Mouse (Mus musculus) adipose tissue, adult 10 weeks (tissue): ENCODE results near the gene Bpifc. TPM values are rescaled to one million over a fixed set of nuclear protein-coding genes. Genes with fewer than 3 reads are reported as not detected.

Experiments
- polyA plus RNA-seq: library from polyadenylated mRNA; stranded (reverse); fragments of 350-450 nt; fragmentation: Illumina TruSeq; extraction: RNeasy Lipid Tissue Mini Kit (QIAGEN cat#74804); gene quantifications from one replicate; pipeline ENCODE4 v1.2.3, GENCODE M21; 2014; ENCODE audit warnings: low read depth, low replicate concordance

The Bpifc gene
- 2.3 TPM for polyA plus RNA-seq

DNA sequence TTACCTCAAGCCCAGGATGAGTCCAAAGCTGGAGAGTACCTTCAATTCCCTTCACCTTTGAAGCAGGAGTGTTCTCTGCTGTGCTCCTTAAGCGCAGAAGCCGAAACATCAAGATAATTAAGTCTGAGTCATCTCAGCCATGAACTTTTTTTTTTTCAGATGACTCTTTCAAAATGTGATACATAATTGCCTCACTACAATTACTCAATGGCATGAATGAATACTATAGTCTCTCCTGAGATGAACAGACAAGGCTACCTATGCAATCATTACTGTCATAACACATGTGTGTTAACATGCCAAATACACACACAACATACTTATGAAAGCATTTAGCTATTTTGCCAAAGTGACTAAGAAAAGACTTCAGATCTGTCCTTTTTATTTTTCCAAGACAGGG lies at the start of gene Bpifc:
Bpifc (minus strand) TSS at position 115 of the 400 bp plus-strand sequence.

DNA sequence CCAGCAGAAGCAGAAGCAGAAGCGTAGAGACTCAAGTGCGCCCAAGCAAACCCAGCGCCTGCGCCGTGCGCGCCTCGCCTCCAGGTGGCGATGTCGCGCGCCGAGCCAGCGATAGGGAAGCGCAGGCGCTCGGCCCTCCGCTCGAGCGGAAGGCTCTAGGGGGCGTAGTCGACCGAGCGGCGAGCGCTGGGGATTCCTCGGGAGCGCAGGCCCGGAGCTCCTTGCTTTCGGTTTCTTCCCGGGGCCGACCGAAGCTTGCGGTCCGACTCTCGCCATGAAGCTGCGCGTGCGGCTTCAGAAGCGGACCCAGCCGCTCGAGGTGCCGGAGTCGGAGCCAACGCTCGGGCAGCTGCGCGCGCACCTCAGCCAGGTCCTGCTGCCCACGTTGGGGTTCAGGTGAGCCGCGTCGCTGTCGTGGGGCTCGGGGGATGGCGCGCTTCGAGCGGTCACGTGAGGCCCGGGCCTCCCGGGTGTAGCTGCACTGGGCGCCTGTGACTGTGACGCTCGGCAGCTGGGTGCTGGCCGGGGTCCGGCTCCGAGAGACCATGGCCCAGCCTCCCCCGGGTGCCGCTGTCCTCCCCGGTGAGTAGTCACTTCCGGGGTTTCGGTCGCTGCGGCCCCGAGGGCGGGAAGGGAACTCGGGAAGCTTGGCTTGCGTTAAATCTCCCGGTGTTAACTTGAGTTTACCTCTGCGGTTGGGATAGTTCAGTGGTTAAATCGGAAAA lies 10.2 kb upstream of the Bpifc start, which contains the start of gene Fbxo7:
Fbxo7 (plus strand) TSS at position 224 of the 725 bp plus-strand sequence.

DNA sequence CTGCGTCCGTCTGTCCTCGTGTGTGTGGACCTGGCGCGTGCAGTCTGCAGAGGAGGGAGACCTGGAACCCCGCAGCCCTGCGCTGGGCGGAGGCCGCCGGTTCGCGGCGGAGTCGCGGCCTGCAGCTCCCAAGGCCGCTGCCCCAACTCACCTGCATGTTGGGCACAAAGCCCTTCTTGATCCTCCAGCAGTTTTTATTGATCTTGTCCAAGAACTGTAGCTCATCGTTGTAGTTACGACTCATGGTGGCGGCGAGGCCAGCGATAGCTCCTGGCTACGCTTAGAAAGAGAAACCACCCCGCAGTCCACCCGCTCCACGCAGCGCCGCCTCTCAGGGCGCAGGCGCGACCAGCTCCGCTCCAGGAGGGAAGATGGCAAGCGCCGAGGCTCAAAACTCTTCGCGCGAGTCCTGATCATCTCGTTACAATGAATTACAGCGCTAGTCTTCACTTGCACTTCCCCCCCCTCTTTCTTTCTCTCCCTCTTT lies 54.2 kb downstream of the Bpifc start, which contains the start of gene Rtcb:
Rtcb (minus strand) TSS at position 360 of the 487 bp plus-strand sequence.

DNA sequence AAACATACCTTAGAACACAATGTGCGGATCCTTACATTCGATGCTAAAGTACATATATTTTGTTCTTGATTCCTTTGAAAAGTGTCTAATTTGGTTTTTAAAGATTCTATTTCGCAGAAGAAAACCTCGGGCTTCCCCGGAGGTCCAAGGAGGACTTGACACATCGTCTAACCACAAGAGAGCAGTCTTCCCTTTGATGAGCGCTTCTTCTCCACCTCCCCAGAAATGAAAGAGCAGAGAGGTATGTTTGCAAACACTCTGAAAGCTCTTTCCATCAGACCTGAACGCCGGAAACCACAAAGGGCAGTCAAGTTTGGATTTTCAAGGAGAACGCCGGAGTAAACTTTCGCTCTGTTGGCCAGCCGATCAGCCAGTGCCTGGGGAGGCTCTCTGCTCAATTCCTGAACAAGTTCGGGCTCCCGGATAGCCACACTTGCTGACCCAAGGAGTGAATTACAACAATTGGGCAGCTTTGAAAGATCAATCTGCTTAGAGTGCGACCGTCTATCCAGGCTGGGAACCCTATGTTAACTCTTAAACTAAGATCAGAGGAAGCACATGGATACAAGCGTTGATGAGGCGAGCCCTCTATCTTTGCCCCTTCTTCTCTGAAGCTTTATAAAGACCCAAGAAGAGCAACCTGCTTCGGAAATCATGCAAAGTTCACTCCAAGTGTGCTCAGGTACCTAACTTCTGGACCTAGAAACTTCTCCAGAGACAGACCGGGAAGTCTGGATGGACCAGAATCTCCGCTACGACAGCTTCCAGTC lies 83.8 kb downstream of the Bpifc start, which contains the start of gene Ascl4:
Ascl4 (plus strand) TSS at position 6 of the 770 bp plus-strand sequence.

DNA sequence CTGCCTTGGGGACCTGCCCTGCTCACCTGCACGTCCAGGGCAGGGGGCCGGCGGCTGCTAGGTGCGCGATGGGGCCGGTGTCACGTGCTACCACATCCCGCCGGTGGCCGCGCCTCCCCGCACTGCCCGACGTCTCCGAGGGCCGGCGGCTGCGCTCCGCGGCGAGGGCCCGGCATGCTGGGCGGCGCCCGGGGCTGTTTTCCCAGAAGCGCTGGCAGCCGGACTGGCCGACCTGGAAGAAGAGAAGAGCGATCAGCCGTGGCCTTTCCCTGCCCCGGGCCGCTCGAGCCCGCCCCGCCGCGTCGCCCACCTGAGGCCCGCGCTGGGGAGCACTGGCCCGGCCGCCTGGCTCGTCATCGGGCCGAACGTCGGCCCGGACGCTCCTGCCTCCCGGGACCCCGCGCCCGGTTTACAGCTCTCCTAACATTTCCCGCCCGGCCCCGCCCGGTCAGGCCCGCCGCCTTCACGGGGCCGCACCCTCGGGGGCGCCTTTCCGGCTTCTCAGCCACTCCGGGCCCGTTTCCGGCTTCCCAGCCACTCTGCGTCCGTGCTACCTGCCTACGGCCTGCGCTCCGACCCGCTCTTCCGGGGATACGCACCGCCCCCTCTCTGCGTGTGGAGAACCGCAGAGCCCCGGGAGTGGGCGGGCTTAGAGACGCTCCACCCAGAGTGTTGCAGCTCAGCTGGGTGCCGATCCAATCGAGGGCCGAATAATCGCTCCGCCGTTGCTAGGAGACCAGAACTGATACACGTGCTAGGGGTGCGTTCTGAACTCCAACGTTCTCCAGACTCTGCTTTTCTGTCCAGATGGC lies 95.0 kb downstream of the Bpifc start, which contains the start of gene Prdm4:
Prdm4 (minus strand) TSS at position 645 of the 812 bp plus-strand sequence.

Other genes starting within 250 kb of the Bpifc start
- 20.2 TPM for gene Pwp1, start 182.4 kb downstream of the Bpifc start, polyA plus RNA-seq
- gene Prdm4, start 94.8 kb downstream of the Bpifc start, polyA plus RNA-seq = 23.4 TPM
- gene Ascl4, start 84.2 kb downstream of the Bpifc start, polyA plus RNA-seq = 13.8 TPM
- gene Rtcb, start 54.1 kb downstream of the Bpifc start, polyA plus RNA-seq = 269 TPM
- 27.0 TPM for gene Fbxo7, start 10.1 kb upstream of the Bpifc start, polyA plus RNA-seq